Mouse (Mus musculus) stomach, postnatal 0 days (tissue): Measurements from ENCODE around the gene Klk7.

Experiments used
- CTCF ChIP-seq: IDR thresholded peaks from 2 replicates; pipeline ENCODE4 v1.5.1; 2016; ENCODE audit warnings: antibody characterized with exemption, low read depth, mild to moderate bottlenecking, moderate library complexity
- EP300 ChIP-seq: optimal IDR thresholded peaks from 2 replicates; pipeline ENCODE3; 2016; ENCODE audit warnings: antibody characterized with exemption

- TF ChIP-seq CTCF, result no peak
- TF ChIP-seq EP300, result no peak
These were observed 15.0 kb downstream of the Klk7 start for GRCm38 (mm10) chr7:43826056-43826455.
